Mouse (Mus musculus) intestine, embryonic 16.5 days (tissue): Measurements from ENCODE around the gene Pwwp2b. TPM values are rescaled to one million over a fixed set of nuclear protein-coding genes. Genes with fewer than 3 reads are reported as not detected.

Experiments
- ATAC-seq: fragments of 200-750 bp; cut with Nextera tagmentation; 2 replicates; pipeline ENCODE4 v1.8.0; 2017; ENCODE audit warnings: moderate TSS enrichment, moderate library complexity
- H3K27ac ChIP-seq: fragments of 300-500 bp; sonication (generic); 2 replicates; pipeline ENCODE4 v1.5.1; 2014; ENCODE audit warnings: mild to moderate bottlenecking, low read length
- H3K27me3 ChIP-seq: fragments of 300-500 bp; sonication (generic); replicated peaks from 2 replicates; pipeline ENCODE4 v1.6.1; 2014; ENCODE audit warnings: low read length, control low read depth, mixed read lengths; ENCODE audit not compliant: control insufficient read depth, insufficient read depth
- H3K36me3 ChIP-seq: fragments of 300-500 bp; sonication (generic); 2 replicates; pipeline ENCODE4 v1.6.1; 2014; ENCODE audit warnings: low read length, control low read depth; ENCODE audit not compliant: control insufficient read depth, insufficient read depth
- H3K4me1 ChIP-seq: fragments of 300-500 bp; sonication (generic); 2 replicates; pipeline ENCODE4 v1.6.1; 2014; ENCODE audit warnings: low read length, control low read depth, mixed read lengths; ENCODE audit not compliant: control insufficient read depth, insufficient read depth
- H3K4me2 ChIP-seq: fragments of 300-500 bp; sonication (generic); 2 replicates; pipeline ENCODE4 v1.6.1; 2014; ENCODE audit warnings: low read depth, low read length, control low read depth
- H3K4me3 ChIP-seq: fragments of 300-500 bp; sonication (generic); 2 replicates; pipeline ENCODE4 v1.5.1; 2014; ENCODE audit warnings: mild to moderate bottlenecking, low read length
- H3K9ac ChIP-seq: fragments of 300-500 bp; sonication (generic); 2 replicates; pipeline ENCODE4 v1.6.1; 2014; ENCODE audit warnings: low read depth, low read length
- H3K9me3 ChIP-seq: fragments of 300-500 bp; sonication (generic); 2 replicates; pipeline ENCODE4 v1.6.1; 2016; ENCODE audit warnings: low read length, control low read depth; ENCODE audit not compliant: control insufficient read depth
- WGBS: fragments of 180-500 bp; shearing (Covaris S2); extraction: QIAGEN DNeasy Blood & Tissue Kit; methylation state at CpG from one replicate; pipeline ENCODE4 v1.1.7; 2014; 5-methylcytosine and 5-hydroxymethylcytosine counted together
- polyA plus RNA-seq: library from polyadenylated mRNA; unstranded; fragments of >200 nt; fragmentation: Nextera tagmentation; extraction: Ambion mirVana; gene quantifications from 2 replicates; pipeline ENCODE4 v1.2.1, GENCODE M21; 2015

Pwwp2b gene
- 24.3 and 26.1 TPM in 2 replicates for polyA plus RNA-seq

GRCm38 (mm10) chr7:139247881-139248614 is at the start of gene Pwwp2b:
Gene Pwwp2b, plus strand, starts transcription at chr7:139248482.
- Histone ChIP-seq H3K9ac (peak within 1 kb of the TSS; percentile 77), H3K36me3 (no peaks in the 10 kb centered on the region), H3K4me1 (peaks cover 64% of the 10 kb centered on the region), H3K27me3 (no peaks in the 10 kb centered on the region), H3K4me3 (peak within 1 kb of the TSS; percentile 56), H3K4me2 (peak within 1 kb of the TSS; percentile 79), H3K27ac (peak within 1 kb of the TSS; percentile 94), H3K9me3 (no peaks in the 10 kb centered on the region)
- WGBS, result under 1% methylated on average over 65 of the region's 72 CpGs
- ATAC-seq, result peak; percentile 82

- no peaks in the 10 kb centered on the region for H3K36me3 ChIP-seq
- H3K4me3 ChIP-seq, result no peak overlapping the region
- 24% methylated on average over 7 of the region's 7 CpGs for WGBS
- H3K27ac ChIP-seq, result no peak overlapping the region
- ATAC-seq, result no peak; the same call in 1 of the 2 replicates
- H3K4me2 ChIP-seq, result no peak overlapping the region
- H3K4me1 ChIP-seq, result no peaks in the 10 kb centered on the region
- no peaks in the 10 kb centered on the region; the same call in 1 of the 2 replicates for H3K27me3 ChIP-seq
- H3K9ac ChIP-seq, result no peak overlapping the region
- H3K9me3 ChIP-seq, result no peaks in the 10 kb centered on the region
Observed at GRCm38 (mm10) chr7:139200108-139200507, 48.2 kb upstream of the Pwwp2b start.

GRCm38 (mm10) chr7:139201209-139201608 is 47.1 kb upstream of the Pwwp2b start:
- H3K27ac ChIP-seq, result no peak overlapping the region
- no peaks in the 10 kb centered on the region for H3K9me3 ChIP-seq
- ATAC-seq, result no peak
- H3K4me1 ChIP-seq, result no peaks in the 10 kb centered on the region
- H3K27me3 ChIP-seq, result no peaks in the 10 kb centered on the region; the same call in 1 of the 2 replicates
- H3K4me2 ChIP-seq, result no peak overlapping the region
- 50% methylated on average over 6 of the region's 6 CpGs for WGBS
- H3K4me3 ChIP-seq, result no peak overlapping the region
- H3K9ac ChIP-seq, result no peak overlapping the region
- no peaks in the 10 kb centered on the region for H3K36me3 ChIP-seq

GRCm38 (mm10) chr7:139208023-139208772 is 40.1 kb upstream of the Pwwp2b start:
- ATAC-seq, result no peak
- Histone ChIP-seq H3K4me1 (no peaks in the 10 kb centered on the region), H3K4me3 (no peak overlapping the region), H3K27me3 (no peaks in the 10 kb centered on the region), H3K4me2 (no peak overlapping the region), H3K36me3 (no peaks in the 10 kb centered on the region), H3K27ac (no peak overlapping the region), H3K9ac (no peak overlapping the region), H3K9me3 (no peaks in the 10 kb centered on the region)
- WGBS, result 26% methylated on average over 7 of the region's 7 CpGs

- H3K4me2 ChIP-seq, result no peak overlapping the region
- no peaks in the 10 kb centered on the region for H3K27me3 ChIP-seq
- no peak overlapping the region for H3K27ac ChIP-seq
- H3K9ac ChIP-seq, result no peak overlapping the region
- H3K9me3 ChIP-seq, result no peaks in the 10 kb centered on the region
- H3K4me3 ChIP-seq, result no peak overlapping the region
- ATAC-seq, result no peak
- H3K4me1 ChIP-seq, result peaks cover 3% of the 10 kb centered on the region; the same call in 1 of the 2 replicates
- no peaks in the 10 kb centered on the region for H3K36me3 ChIP-seq
- WGBS, result 83% methylated on average over 4 of the region's 4 CpGs
Observed at GRCm38 (mm10) chr7:139208773-139209095, 39.5 kb upstream of the Pwwp2b start.

GRCm38 (mm10) chr7:139211761-139212160 is 36.5 kb upstream of the Pwwp2b start:
- H3K36me3 ChIP-seq, result no peaks in the 10 kb centered on the region
- no peak for ATAC-seq
- 80% methylated on average over 6 of the region's 6 CpGs for WGBS
- H3K27me3 ChIP-seq, result no peaks in the 10 kb centered on the region
- no peak overlapping the region for H3K9ac ChIP-seq
- no peak overlapping the region for H3K27ac ChIP-seq
- no peaks in the 10 kb centered on the region for H3K9me3 ChIP-seq
- no peak overlapping the region for H3K4me2 ChIP-seq
- H3K4me1 ChIP-seq, result peaks cover 3% of the 10 kb centered on the region; the same call in 1 of the 2 replicates
- no peak overlapping the region for H3K4me3 ChIP-seq

GRCm38 (mm10) chr7:139212754-139213745 is 35.2 kb upstream of the Pwwp2b start, which contains the start of the genes Lrrc27 and Stk32c:
Gene Lrrc27, plus strand, starts transcription at chr7:139212988.
Gene Stk32c, minus strand, starts transcription at chr7:139213307.
- Histone ChIP-seq H3K4me1 (peaks cover 3% of the 10 kb centered on the region; the same call in 1 of the 2 replicates), H3K36me3 (no peaks in the 10 kb centered on the region), H3K27me3 (no peaks in the 10 kb centered on the region), H3K4me3 (peak within 1 kb of the TSS; percentile 68), H3K9me3 (no peaks in the 10 kb centered on the region), H3K4me2 (peak within 1 kb of the TSS; percentile 78), H3K27ac (peak within 1 kb of the TSS; percentile 79), H3K9ac (peak within 1 kb of the TSS; percentile 81)
- WGBS, result 2% methylated on average over 52 of the region's 53 CpGs
- peak; percentile 98 for ATAC-seq

- Histone ChIP-seq H3K27me3 (no peaks in the 10 kb centered on the region), H3K9me3 (no peaks in the 10 kb centered on the region), H3K4me3 (peak overlapping the region; percentile 68), H3K27ac (no peak overlapping the region), H3K9ac (peak overlapping the region; percentile 81), H3K4me1 (peaks cover 3% of the 10 kb centered on the region), H3K4me2 (peak overlapping the region; percentile 78), H3K36me3 (no peaks in the 10 kb centered on the region)
- ATAC-seq, result no peak
- 66% methylated on average over 3 of the region's 3 CpGs for WGBS
Observed at GRCm38 (mm10) chr7:139213751-139214150, 34.5 kb upstream of the Pwwp2b start.
